Mouse (Mus musculus) liver, postnatal 0 days (tissue): ENCODE results near the gene Slit2. TPM values are rescaled to one million over a fixed set of nuclear protein-coding genes. Genes with fewer than 3 reads are reported as not detected.
"Not testable (repeated sequence)": the region's sequence is repeated elsewhere in the genome, so short reads cannot be mapped to it uniquely, and the experiment has no call there.

Source experiments
- ATAC-seq: fragments of 200-750 bp; cut with Nextera tagmentation; 2 replicates; pipeline ENCODE4 v1.8.0; 2017; ENCODE audit warnings: mild to moderate bottlenecking, moderate library complexity
- DNase-seq: peaks from one replicate; pipeline ENCODE4 v3.0.0-alpha.2; 2016
- H3K27ac ChIP-seq: fragments of 300-500 bp; sonication (generic); 2 replicates; pipeline ENCODE4 v1.5.1; 2014; ENCODE audit warnings: antibody characterized with exemption, moderate library complexity, mild to moderate bottlenecking, low read depth
- H3K27me3 ChIP-seq: fragments of 300-500 bp; sonication (generic); 2 replicates; pipeline ENCODE4 v1.6.1; 2014; ENCODE audit warnings: low read length, control low read depth, mixed read lengths; ENCODE audit not compliant: insufficient read depth
- H3K36me3 ChIP-seq: fragments of 300-500 bp; sonication (generic); replicated peaks from 2 replicates; pipeline ENCODE4 v1.6.1; 2014; ENCODE audit warnings: mild to moderate bottlenecking, control low read depth, low read length, moderate library complexity, mixed read lengths; ENCODE audit not compliant: insufficient read depth
- H3K4me1 ChIP-seq: fragments of 300-500 bp; sonication (generic); 2 replicates; pipeline ENCODE4 v1.6.1; 2014; ENCODE audit warnings: antibody characterized with exemption, mild to moderate bottlenecking, control low read depth; ENCODE audit not compliant: insufficient read depth
- H3K4me2 ChIP-seq: fragments of 300-500 bp; sonication (generic); 2 replicates; pipeline ENCODE4 v1.6.1; 2014; ENCODE audit warnings: low read depth, mild to moderate bottlenecking, low read length, moderate library complexity, mixed read lengths
- H3K4me3 ChIP-seq: fragments of 300-500 bp; sonication (generic); 2 replicates; pipeline ENCODE4 v1.5.1; 2014; ENCODE audit warnings: low read depth, low read length
- H3K9ac ChIP-seq: fragments of 300-500 bp; sonication (generic); replicated peaks from 2 replicates; pipeline ENCODE4 v1.6.1; 2014; ENCODE audit warnings: mild to moderate bottlenecking, moderate library complexity
- H3K9me3 ChIP-seq: fragments of 300-500 bp; sonication (generic); 2 replicates; pipeline ENCODE4 v1.6.1; 2016; ENCODE audit warnings: mild to moderate bottlenecking, control low read depth, low read length, mixed read lengths
- CTCF ChIP-seq: sonication (generic); IDR thresholded peaks from 2 replicates; pipeline ENCODE4 v1.5.1; 2016; ENCODE audit warnings: antibody characterized with exemption, low read depth
- EP300 ChIP-seq: IDR thresholded peaks from 2 replicates; pipeline ENCODE4 v1.6.1; 2016; ENCODE audit warnings: antibody characterized with exemption, low read depth, mild to moderate bottlenecking
- WGBS: fragments of 180-500 bp; shearing (Covaris S2); extraction: QIAGEN DNeasy Blood & Tissue Kit; methylation state at CpG from one replicate; pipeline ENCODE4 v1.1.7; 2014; ENCODE audit not compliant: insufficient replicate concordance; 5-methylcytosine and 5-hydroxymethylcytosine counted together
- polyA plus RNA-seq: library from polyadenylated mRNA; unstranded; fragments of >200 nt; fragmentation: Nextera tagmentation; extraction: Ambion mirVana; gene quantifications from 2 replicates; pipeline ENCODE4 v1.2.1, GENCODE M21; 2015

The Slit2 gene
- polyA plus RNA-seq, 1 experiment from 2014 or later, result 0.23 TPM

DNA sequence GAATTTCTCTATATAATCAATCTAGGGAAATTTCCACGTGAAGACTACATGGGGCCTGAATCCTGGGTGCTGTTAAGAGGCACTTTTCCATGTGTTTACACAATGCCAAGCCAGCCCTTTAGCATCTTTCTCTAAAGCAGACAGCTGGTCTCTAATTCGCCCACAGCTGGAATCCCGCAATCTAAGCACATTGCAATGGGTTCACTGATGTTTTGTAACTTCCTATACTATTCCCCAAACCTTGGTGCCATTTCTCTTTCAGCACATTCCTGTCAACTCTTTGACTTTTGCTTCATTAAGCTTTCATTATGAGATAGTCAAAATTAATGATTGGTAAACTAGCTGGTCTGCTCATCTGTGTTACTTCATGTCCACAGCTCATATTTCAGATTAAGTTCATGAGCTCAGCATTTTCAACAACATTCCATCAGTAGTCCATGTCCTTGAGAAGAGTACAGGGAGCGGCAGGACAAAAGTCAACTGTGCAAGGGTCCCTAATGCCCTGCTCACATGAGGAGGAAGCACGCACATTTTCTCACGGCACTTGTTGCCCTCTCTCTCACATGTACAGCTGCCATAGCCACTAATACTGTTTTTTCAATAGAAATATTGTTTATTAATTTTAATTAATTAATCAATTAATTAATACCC, 247.6 kb downstream of the Slit2 start:
- Histone ChIP-seq H3K36me3 (no peaks in the 10 kb centered on the region), H3K27me3 (no peaks in the 10 kb centered on the region), H3K4me2 (no peak overlapping the region), H3K4me3 (no peak overlapping the region), H3K4me1 (no peaks in the 10 kb centered on the region), H3K9me3 (no peaks in the 10 kb centered on the region), H3K9ac (no peak overlapping the region), H3K27ac (no peak overlapping the region)
- DNase-seq (no peak), ATAC-seq (no peak)
- TF ChIP-seq CTCF, result no peak
- 73% methylated on average over 6 of the region's 6 CpGs for WGBS

DNA sequence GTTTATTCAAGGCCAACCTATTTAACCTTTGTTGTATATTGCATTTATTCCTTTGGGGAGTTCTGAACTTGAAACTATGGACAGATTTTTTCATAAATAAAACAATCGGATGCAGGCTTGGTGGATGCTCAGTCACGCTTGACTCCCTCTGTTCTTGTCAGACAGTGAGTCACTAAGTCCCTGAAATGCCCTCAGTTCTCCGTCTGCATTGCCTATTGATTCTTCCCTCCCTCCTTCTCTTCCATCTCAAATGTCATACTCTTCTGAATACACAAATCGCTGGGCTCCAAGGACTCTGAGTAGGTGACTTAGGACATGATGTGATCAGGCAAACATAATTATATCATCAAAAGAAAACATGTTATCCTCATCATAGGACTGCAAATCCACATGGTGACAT, 251.8 kb downstream of the Slit2 start:
- 71% methylated on average over 4 of the region's 4 CpGs for WGBS
- TF ChIP-seq CTCF (no peak), EP300 (no peak)
- no peaks in the 10 kb centered on the region for H3K9me3 ChIP-seq
- H3K27me3 ChIP-seq, result no peaks in the 10 kb centered on the region
- H3K27ac ChIP-seq, result no peak overlapping the region
- no peak overlapping the region for H3K9ac ChIP-seq
- no peaks in the 10 kb centered on the region for H3K4me1 ChIP-seq
- no peak overlapping the region for H3K4me3 ChIP-seq
- DNase-seq (no peak), ATAC-seq (no peak)
- no peak overlapping the region for H3K4me2 ChIP-seq
- no peaks in the 10 kb centered on the region for H3K36me3 ChIP-seq

DNA sequence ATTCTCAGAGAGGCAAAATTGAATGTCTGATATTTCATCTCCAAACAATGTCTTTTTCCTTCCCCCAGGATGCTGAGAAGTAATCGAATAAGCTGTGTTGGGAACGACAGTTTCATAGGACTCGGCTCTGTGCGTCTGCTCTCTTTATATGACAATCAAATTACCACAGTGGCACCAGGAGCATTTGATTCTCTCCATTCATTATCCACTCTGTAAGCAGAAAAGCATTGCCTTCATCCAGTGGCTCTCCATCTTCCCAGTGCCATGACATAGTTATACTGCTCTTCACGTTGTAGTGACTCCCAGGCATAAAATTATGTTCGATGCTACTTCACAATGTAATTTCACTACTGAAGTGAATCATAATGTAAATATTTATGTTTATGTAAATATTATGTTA, 252.3 kb downstream of the Slit2 start:
- no peak overlapping the region for H3K4me3 ChIP-seq
- TF ChIP-seq EP300, result no peak
- no peak for TF ChIP-seq CTCF
- no peak overlapping the region for H3K9ac ChIP-seq
- ATAC-seq (no peak), DNase-seq (no peak)
- H3K36me3 ChIP-seq, result no peaks in the 10 kb centered on the region
- no peaks in the 10 kb centered on the region for H3K27me3 ChIP-seq
- H3K4me2 ChIP-seq, result no peak overlapping the region
- H3K4me1 ChIP-seq, result no peaks in the 10 kb centered on the region
- H3K27ac ChIP-seq, result no peak overlapping the region
- H3K9me3 ChIP-seq, result no peaks in the 10 kb centered on the region
- WGBS, result 91% methylated on average over 6 of the region's 6 CpGs

DNA sequence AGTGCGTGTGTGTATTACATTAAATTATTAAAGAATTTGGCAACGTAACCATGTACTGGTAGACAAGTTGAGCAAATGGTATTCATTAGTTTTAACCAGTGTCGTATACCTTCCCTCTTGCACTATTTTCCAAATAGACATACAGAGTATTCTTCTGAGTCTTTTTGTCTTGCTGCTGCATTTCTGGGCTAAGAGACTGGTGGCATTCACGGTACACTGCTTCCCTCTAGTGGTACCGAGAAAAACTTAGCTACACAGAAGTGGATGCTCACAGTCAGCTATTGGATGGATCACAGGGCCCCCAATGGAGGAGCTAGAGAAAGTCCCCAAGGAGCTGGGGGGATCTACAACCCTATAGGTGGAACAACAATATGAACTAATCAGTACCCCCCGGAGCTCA, 257.8 kb downstream of the Slit2 start:
- H3K9ac ChIP-seq, H3K4me2 ChIP-seq, H3K27ac ChIP-seq, H3K4me3 ChIP-seq, ATAC-seq, H3K9me3 ChIP-seq, H3K36me3 ChIP-seq, H3K27me3 ChIP-seq, H3K4me1 ChIP-seq: not testable (repeated sequence)
- WGBS, result 39% methylated on average over 6 of the region's 6 CpGs
- TF ChIP-seq CTCF, result peak; percentile 68
- DNase-seq, result peak; percentile 29

DNA sequence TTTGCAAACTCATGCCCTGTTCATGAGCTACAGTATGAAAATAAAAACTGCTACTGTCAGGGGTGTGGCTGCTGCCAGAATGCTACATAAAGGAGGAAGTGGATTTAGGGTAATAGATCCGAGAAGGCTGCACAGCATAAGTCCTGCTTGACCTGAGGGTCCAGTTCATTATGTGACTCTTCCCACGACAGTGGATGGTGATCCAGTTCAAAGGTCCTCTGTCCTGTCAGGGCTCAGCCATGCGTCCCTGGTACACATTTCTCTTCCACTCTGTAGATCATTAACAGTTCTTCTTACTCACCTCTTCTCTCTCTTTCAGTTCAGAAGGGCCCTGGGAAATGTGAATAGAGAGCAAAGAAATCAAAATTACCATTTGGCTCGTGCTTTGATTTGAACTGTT, 265.4 kb downstream of the Slit2 start:
- no peaks in the 10 kb centered on the region for H3K27me3 ChIP-seq
- TF ChIP-seq CTCF (no peak), EP300 (no peak)
- H3K4me1 ChIP-seq, result no peaks in the 10 kb centered on the region
- no peaks in the 10 kb centered on the region for H3K9me3 ChIP-seq
- H3K27ac ChIP-seq, result no peak overlapping the region
- DNase-seq (peak; percentile 19), ATAC-seq (peak; percentile 85)
- whole genome bisulfite sequencing, result 31% methylated on average over 4 of the region's 4 CpGs
- no peaks in the 10 kb centered on the region for H3K36me3 ChIP-seq
- no peak overlapping the region for H3K4me3 ChIP-seq
- H3K4me2 ChIP-seq, result no peak overlapping the region
- H3K9ac ChIP-seq, result no peak overlapping the region

DNA sequence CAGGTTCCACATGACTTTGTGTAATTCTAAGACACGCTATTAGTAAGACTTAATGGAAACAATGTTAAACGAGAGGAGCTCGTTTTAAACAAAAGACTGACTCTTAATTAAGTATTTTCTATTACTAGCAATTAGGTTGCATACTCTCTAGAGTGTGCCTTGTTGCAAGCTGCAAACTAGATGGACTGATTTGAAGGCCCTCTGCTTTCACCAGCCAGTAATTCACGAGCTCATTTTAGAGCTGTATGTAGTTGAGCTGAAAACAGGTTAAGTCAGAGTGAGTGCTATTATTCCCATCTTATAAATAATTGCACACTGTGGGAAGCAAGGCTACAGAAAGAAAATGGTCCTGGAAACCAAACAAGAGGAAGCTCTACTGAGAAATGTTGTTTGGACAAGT, 294.6 kb downstream of the Slit2 start:
- H3K9me3 ChIP-seq, result no peaks in the 10 kb centered on the region
- ATAC-seq (no peak), DNase-seq (no peak)
- TF ChIP-seq CTCF, result no peak
- no peak for TF ChIP-seq EP300
- H3K4me2 ChIP-seq, result no peak overlapping the region
- H3K27ac ChIP-seq, result no peak overlapping the region
- H3K4me3 ChIP-seq, result no peak overlapping the region
- no peaks in the 10 kb centered on the region for H3K27me3 ChIP-seq
- no peak overlapping the region for H3K9ac ChIP-seq
- 75% methylated on average over 4 of the region's 4 CpGs for WGBS
- no peaks in the 10 kb centered on the region for H3K36me3 ChIP-seq
- no peaks in the 10 kb centered on the region for H3K4me1 ChIP-seq

DNA sequence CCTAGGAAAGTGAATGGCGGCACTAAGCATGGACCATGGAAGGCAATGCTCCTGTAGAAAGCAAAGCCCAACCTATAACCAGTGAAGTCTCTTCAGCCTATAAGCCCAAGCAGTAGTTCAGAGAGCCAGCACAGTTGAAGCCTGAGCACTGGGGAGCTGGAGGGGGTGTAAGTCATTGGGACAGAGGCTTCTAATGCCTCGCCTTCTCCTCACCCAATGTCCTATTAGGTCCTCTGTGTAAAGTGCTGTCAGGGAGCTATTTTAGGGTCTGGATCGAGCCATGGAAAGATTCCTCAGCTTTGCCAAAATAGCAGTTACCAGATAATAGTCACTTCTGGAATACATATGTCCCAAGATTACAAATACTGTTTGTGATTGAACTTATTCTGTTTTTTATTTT, 318.2 kb downstream of the Slit2 start:
- Histone ChIP-seq H3K9ac (no peak overlapping the region), H3K4me1 (no peaks in the 10 kb centered on the region), H3K36me3 (no peaks in the 10 kb centered on the region), H3K27me3 (no peaks in the 10 kb centered on the region), H3K9me3 (no peaks in the 10 kb centered on the region), H3K4me2 (no peak overlapping the region), H3K27ac (no peak overlapping the region), H3K4me3 (no peak overlapping the region)
- TF ChIP-seq CTCF (no peak), EP300 (no peak)
- no peak for ATAC-seq
- WGBS, result 76% methylated on average over 3 of the region's 3 CpGs
- DNase-seq, result no peak
